Mouse (Mus musculus) gastrocnemius, postnatal 25 days (tissue): ENCODE measurements around the gene Det1. TPM values are rescaled to one million over a fixed set of nuclear protein-coding genes. Genes with fewer than 3 reads are reported as not detected.

ENCODE experiments used
- DNase-seq: peaks from one replicate; pipeline ENCODE4 v3.0.0; 2022
- total RNA-seq, 2 experiments: library from RNA; stranded (reverse); gene quantifications; 1 replicate in 1 of 2; 2 replicates in 1 of 2; pipeline ENCODE4 v1.2.3; 2021

The Det1 gene
- total RNA-seq, 2 experiments from 2014 or later: 13.3 to 14.5 TPM

GRCm38 (mm10) chr7:78854051-78854450 is 7.0 kb upstream of the Det1 start:
- DNase-seq: no peak

- DNase-seq: no peak
These were observed 872 bp downstream of the Det1 start for GRCm38 (mm10) chr7:78846066-78846716.

GRCm38 (mm10) chr7:78841601-78842000 is 5.5 kb downstream of the Det1 start:
- no peak for DNase-seq

GRCm38 (mm10) chr7:78837250-78837649 is 9.8 kb downstream of the Det1 start:
- DNase-seq: no peak

- no peak for DNase-seq
These were observed 11.4 kb downstream of the Det1 start for GRCm38 (mm10) chr7:78835656-78836055.

- DNase-seq: peak; percentile 46
These were observed 19.2 kb downstream of the Det1 start for GRCm38 (mm10) chr7:78827749-78828362.

GRCm38 (mm10) chr7:78826682-78827385 is 20.2 kb downstream of the Det1 start:
- DNase-seq: no peak

GRCm38 (mm10) chr7:78818336-78818735 is 28.7 kb downstream of the Det1 start:
- no peak for DNase-seq

- DNase-seq: no peak
These were observed 32.3 kb downstream of the Det1 start for GRCm38 (mm10) chr7:78814766-78815165.

GRCm38 (mm10) chr7:78813791-78814190 is 33.3 kb downstream of the Det1 start:
- no peak for DNase-seq

GRCm38 (mm10) chr7:78807192-78807591 is 39.9 kb downstream of the Det1 start:
- DNase-seq: no peak

- no peak for DNase-seq
These were observed 43.2 kb downstream of the Det1 start for GRCm38 (mm10) chr7:78803841-78804240.

GRCm38 (mm10) chr7:78799730-78800496 is 47.1 kb downstream of the Det1 start:
- DNase-seq: no peak

- no peak for DNase-seq
These were observed 49.1 kb downstream of the Det1 start for GRCm38 (mm10) chr7:78797843-78798455.

- no peak for DNase-seq
These were observed 50.4 kb downstream of the Det1 start for GRCm38 (mm10) chr7:78796624-78797023.

GRCm38 (mm10) chr7:78794571-78795092 is 52.4 kb downstream of the Det1 start:
- no peak for DNase-seq

GRCm38 (mm10) chr7:78793895-78794570 is 53.0 kb downstream of the Det1 start:
- DNase-seq: no peak

GRCm38 (mm10) chr7:78791359-78792222 is 55.5 kb downstream of the Det1 start:
- DNase-seq: peak; percentile 34

GRCm38 (mm10) chr7:78787793-78788380 is 59.2 kb downstream of the Det1 start:
- DNase-seq: no peak

- DNase-seq: no peak
These were observed 61.2 kb downstream of the Det1 start for GRCm38 (mm10) chr7:78785906-78786305.
